Mouse (Mus musculus) limb, embryonic 14.5 days (tissue): ENCODE measurements around the gene Msrb2. TPM values are rescaled to one million over a fixed set of nuclear protein-coding genes. Genes with fewer than 3 reads are reported as not detected.

ENCODE experiments used
- ATAC-seq: fragments of 200-750 bp; cut with Nextera tagmentation; 2 replicates; pipeline ENCODE4 v1.8.0; 2017; ENCODE audit warnings: low read depth, moderate number of reproducible peaks, moderate TSS enrichment; ENCODE audit not compliant: low FRiP score
- DNase-seq: peaks from one replicate; pipeline ENCODE4 v3.0.0-alpha.2; 2015; ENCODE audit warnings: low spot score
- H3K27ac ChIP-seq: fragments of 300-500 bp; sonication (generic); replicated peaks from 2 replicates; pipeline ENCODE4 v1.5.1; 2014; ENCODE audit warnings: low read depth, mild to moderate bottlenecking, low read length, moderate library complexity, mixed read lengths
- H3K27me3 ChIP-seq: fragments of 300-500 bp; sonication (generic); 2 replicates; pipeline ENCODE4 v1.6.1; 2014; ENCODE audit warnings: low read length, mixed read lengths; ENCODE audit not compliant: control insufficient read depth, insufficient read depth
- H3K36me3 ChIP-seq: fragments of 300-500 bp; sonication (generic); 2 replicates; pipeline ENCODE4 v1.6.1; 2014; ENCODE audit warnings: mild to moderate bottlenecking, low read length, moderate library complexity, mixed read lengths; ENCODE audit not compliant: control insufficient read depth, insufficient read depth
- H3K4me1 ChIP-seq: fragments of 300-500 bp; sonication (generic); 2 replicates; pipeline ENCODE4 v1.6.1; 2014; ENCODE audit warnings: antibody characterized with exemption, low read length, mixed read lengths; ENCODE audit not compliant: control insufficient read depth, insufficient read depth
- H3K4me2 ChIP-seq: fragments of 300-500 bp; sonication (generic); replicated peaks from 2 replicates; pipeline ENCODE4 v1.6.1; 2014; ENCODE audit warnings: low read depth, mild to moderate bottlenecking, low read length, moderate library complexity; ENCODE audit not compliant: severe bottlenecking
- H3K4me3 ChIP-seq: fragments of 300-500 bp; sonication (generic); replicated peaks from 2 replicates; pipeline ENCODE4 v1.5.1; 2014; ENCODE audit warnings: low read length
- H3K9ac ChIP-seq: fragments of 300-500 bp; sonication (generic); 2 replicates; pipeline ENCODE4 v1.6.1; 2014; ENCODE audit warnings: mild to moderate bottlenecking, low read depth, low read length, moderate library complexity; ENCODE audit not compliant: severe bottlenecking
- H3K9me3 ChIP-seq: fragments of 300-500 bp; sonication (generic); 2 replicates; pipeline ENCODE4 v1.6.1; 2016; ENCODE audit warnings: low read length; ENCODE audit not compliant: control insufficient read depth
- POLR2A ChIP-seq: fragments of 200-500 bp; IDR thresholded peaks from 2 replicates; pipeline ENCODE4 v1.8.0; 2012; ENCODE audit warnings: inconsistent platforms, mild to moderate bottlenecking, moderate library complexity, borderline replicate concordance; ENCODE audit not compliant: insufficient read depth, insufficient read length; ENCODE audit errors: extremely low read depth
- WGBS: fragments of 180-500 bp; shearing (Covaris S2); extraction: QIAGEN DNeasy Blood & Tissue Kit; methylation state at CpG from one replicate; pipeline ENCODE4 v1.1.7; 2014; 5-methylcytosine and 5-hydroxymethylcytosine counted together
- polyA plus RNA-seq, 2 experiments: library from polyadenylated mRNA; depleted of rRNA in 1 of 2; stranded (reverse) in 1 of 2; unstranded in 1 of 2; fragments of >200 nt; fragmentation: Nextera tagmentation in 1 of 2; extraction: Ambion mirVana in 1 of 2; gene quantifications; 2 replicates each; pipeline versions ENCODE4 v1.2.1 to v1.2.3; 2012 to 2014

Msrb2 gene
- polyA plus RNA-seq, 2 experiments = 23.7 to 25.1 TPM

GRCm38 (mm10) chr2:19353158-19353557, 18.1 kb upstream of the Msrb2 start:
- H3K4me1 ChIP-seq = no peaks in the 10 kb centered on the region
- no peaks in the 10 kb centered on the region for H3K9me3 ChIP-seq
- no peaks in the 10 kb centered on the region for H3K27me3 ChIP-seq
- no peak overlapping the region for H3K27ac ChIP-seq
- H3K36me3 ChIP-seq = no peaks in the 10 kb centered on the region
- ATAC-seq = no peak
- no peak for DNase-seq
- H3K9ac ChIP-seq = no peak overlapping the region
- H3K4me3 ChIP-seq = no peak overlapping the region
- 91% methylated on average over 2 of the region's 2 CpGs for WGBS
- no peak overlapping the region for H3K4me2 ChIP-seq
- no peak for TF ChIP-seq POLR2A

DNA sequence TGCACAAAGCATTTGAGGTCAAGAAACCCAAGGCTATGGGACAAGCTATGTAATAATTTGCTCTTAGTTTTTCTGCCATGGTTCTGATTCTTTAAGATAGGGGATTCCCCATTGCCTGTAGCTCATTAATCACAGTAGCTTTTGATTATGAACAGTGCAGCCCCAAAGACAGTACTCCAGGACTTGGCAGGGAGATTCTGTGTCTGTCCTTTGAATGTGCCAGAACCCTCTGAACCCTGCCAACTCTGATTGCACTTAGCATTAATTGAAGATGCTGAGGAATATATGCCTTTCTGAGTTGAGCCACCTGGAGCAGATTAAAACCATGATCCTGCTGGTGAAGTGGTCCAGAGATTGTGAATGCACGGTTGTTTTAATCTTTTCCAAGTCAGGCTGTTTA, 8.4 kb upstream of the Msrb2 start:
- ATAC-seq (no peak), DNase-seq (no peak)
- Histone ChIP-seq H3K36me3 (no peaks in the 10 kb centered on the region), H3K9ac (no peak overlapping the region), H3K4me3 (no peak overlapping the region), H3K4me2 (no peak overlapping the region), H3K27me3 (no peaks in the 10 kb centered on the region), H3K4me1 (no peaks in the 10 kb centered on the region), H3K9me3 (no peaks in the 10 kb centered on the region), H3K27ac (no peak overlapping the region)
- 42% methylated on average over 1 of the region's 1 CpGs for WGBS
- no peak for TF ChIP-seq POLR2A

DNA sequence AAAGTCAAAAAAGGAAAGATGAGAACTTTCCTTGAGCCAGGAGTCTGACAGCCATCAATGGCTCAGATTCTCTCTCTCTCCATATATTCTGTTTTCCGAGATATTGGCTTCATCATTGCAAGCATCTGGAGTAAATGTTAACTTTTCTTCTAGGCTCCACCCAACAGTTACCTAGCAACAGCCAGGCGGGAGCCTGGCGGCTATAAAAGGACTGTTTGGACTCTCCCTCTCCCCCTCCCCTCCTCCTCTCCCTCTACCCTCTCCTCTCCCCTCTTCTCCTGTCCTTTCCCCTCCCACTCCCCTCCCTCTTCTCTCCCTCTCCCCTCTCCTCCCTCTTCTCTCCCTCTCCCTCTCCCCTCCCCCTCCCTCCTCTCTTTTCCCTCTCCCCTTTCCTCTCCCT, 4.8 kb upstream of the Msrb2 start:
- H3K27me3 ChIP-seq = no peaks in the 10 kb centered on the region
- H3K27ac ChIP-seq = no peak overlapping the region
- H3K4me3 ChIP-seq = no peak overlapping the region
- H3K4me1 ChIP-seq = no peaks in the 10 kb centered on the region
- no peaks in the 10 kb centered on the region for H3K36me3 ChIP-seq
- no peak for TF ChIP-seq POLR2A
- ATAC-seq = peak; percentile 34; the same call in 1 of the 2 replicates
- 20% methylated on average over 3 of the region's 3 CpGs for WGBS
- H3K9me3 ChIP-seq = no peaks in the 10 kb centered on the region
- H3K9ac ChIP-seq = no peak overlapping the region
- peak; percentile 48 for DNase-seq
- no peak overlapping the region for H3K4me2 ChIP-seq

DNA sequence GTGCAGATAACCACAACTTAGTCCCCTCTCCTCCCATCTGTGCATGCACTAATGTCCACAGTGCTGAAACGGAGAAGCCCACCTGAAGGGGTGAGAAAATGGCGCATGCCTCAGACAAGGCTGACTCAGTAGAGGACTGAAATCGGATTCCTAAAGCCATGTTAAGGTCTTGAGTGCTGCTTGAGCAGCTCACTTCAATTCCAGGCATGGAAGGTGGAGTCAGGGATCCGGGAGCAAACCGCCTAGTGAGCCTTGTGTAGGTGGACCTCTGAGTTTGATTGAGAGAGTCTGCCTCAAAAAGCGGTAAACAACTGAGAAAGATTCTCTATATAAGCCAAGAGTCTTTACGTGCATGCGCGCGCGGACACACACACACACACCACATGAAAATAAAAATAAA, 4.1 kb upstream of the Msrb2 start:
- DNase-seq = no peak
- H3K27me3 ChIP-seq = no peaks in the 10 kb centered on the region
- TF ChIP-seq POLR2A = no peak
- H3K9me3 ChIP-seq = no peaks in the 10 kb centered on the region
- H3K27ac ChIP-seq = no peak overlapping the region
- no peaks in the 10 kb centered on the region for H3K4me1 ChIP-seq
- no peak overlapping the region for H3K9ac ChIP-seq
- WGBS = 78% methylated on average over 11 of the region's 11 CpGs
- no peak overlapping the region for H3K4me3 ChIP-seq
- no peak for ATAC-seq
- no peak overlapping the region for H3K4me2 ChIP-seq
- H3K36me3 ChIP-seq = no peaks in the 10 kb centered on the region

DNA sequence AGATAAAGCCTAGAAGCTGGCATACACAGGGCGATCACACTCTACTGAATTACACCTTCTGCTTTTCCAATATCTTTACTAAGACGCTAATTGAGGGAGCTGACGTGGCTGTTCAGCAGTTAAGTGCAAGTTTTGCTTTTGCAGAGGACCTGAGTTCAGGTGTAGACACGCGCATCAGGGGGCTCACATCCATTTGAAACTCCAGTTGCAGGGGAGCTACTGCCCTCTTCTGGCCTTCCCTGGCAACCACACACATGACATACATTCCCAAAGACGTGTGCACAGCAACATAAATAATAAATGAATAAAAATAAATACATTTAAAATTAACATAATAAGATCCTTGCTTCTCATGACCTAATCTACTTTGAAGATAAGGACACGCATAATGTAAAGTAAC, 2.5 kb downstream of the Msrb2 start:
- no peak overlapping the region for H3K4me2 ChIP-seq
- H3K9me3 ChIP-seq = no peaks in the 10 kb centered on the region
- no peaks in the 10 kb centered on the region for H3K4me1 ChIP-seq
- no peak overlapping the region for H3K27ac ChIP-seq
- no peaks in the 10 kb centered on the region for H3K27me3 ChIP-seq
- DNase-seq (no peak), ATAC-seq (no peak)
- H3K4me3 ChIP-seq = no peak overlapping the region
- H3K9ac ChIP-seq = no peak overlapping the region
- H3K36me3 ChIP-seq = 0 out of 2 replicates have a peak, but pooled peaks cover 3% of the 10 kb centered on the region
- WGBS = 89% methylated on average over 7 of the region's 7 CpGs
- TF ChIP-seq POLR2A = no peak

- Histone ChIP-seq H3K9me3 (no peaks in the 10 kb centered on the region), H3K4me3 (no peak overlapping the region), H3K27ac (no peak overlapping the region), H3K27me3 (no peaks in the 10 kb centered on the region), H3K36me3 (0 out of 2 replicates have a peak, but pooled peaks cover 3% of the 10 kb centered on the region), H3K4me1 (no peaks in the 10 kb centered on the region), H3K9ac (no peak overlapping the region), H3K4me2 (no peak overlapping the region)
- TF ChIP-seq POLR2A = no peak
- DNase-seq (no peak), ATAC-seq (no peak)
- 73% methylated on average over 2 of the region's 2 CpGs for WGBS
These were observed 9.3 kb downstream of the Msrb2 start for GRCm38 (mm10) chr2:19380446-19380950.
